Mouse (Mus musculus) hindbrain, embryonic 12.5 days (tissue): ENCODE results near the gene Fam240a. TPM values are rescaled to one million over a fixed set of nuclear protein-coding genes. Genes with fewer than 3 reads are reported as not detected.

Experiments used
- ATAC-seq: fragments of 200-750 bp; cut with Nextera tagmentation; 2 replicates; pipeline ENCODE4 v1.8.0; 2017; ENCODE audit warnings: moderate TSS enrichment; ENCODE audit not compliant: low FRiP score
- H3K27ac ChIP-seq: fragments of 300-500 bp; sonication (generic); 2 replicates; pipeline ENCODE4 v1.5.1; 2016; ENCODE audit warnings: mild to moderate bottlenecking
- H3K27me3 ChIP-seq: fragments of 300-500 bp; sonication (generic); 2 replicates; pipeline ENCODE4 v1.6.1; 2016; ENCODE audit warnings: mild to moderate bottlenecking
- H3K36me3 ChIP-seq: fragments of 300-500 bp; sonication (generic); 2 replicates; pipeline ENCODE4 v1.6.1; 2016; ENCODE audit warnings: mild to moderate bottlenecking
- H3K4me1 ChIP-seq: fragments of 300-500 bp; sonication (generic); 2 replicates; pipeline ENCODE4 v1.6.1; 2016
- H3K4me2 ChIP-seq: fragments of 300-500 bp; sonication (generic); replicated peaks from 2 replicates; pipeline ENCODE4 v1.6.1; 2016; ENCODE audit warnings: mild to moderate bottlenecking
- H3K4me3 ChIP-seq: fragments of 300-500 bp; sonication (generic); 2 replicates; pipeline ENCODE4 v1.5.1; 2016; ENCODE audit warnings: mild to moderate bottlenecking
- H3K9ac ChIP-seq: fragments of 300-500 bp; sonication (generic); 2 replicates; pipeline ENCODE4 v1.6.1; 2016; ENCODE audit warnings: mild to moderate bottlenecking, moderate library complexity
- H3K9me3 ChIP-seq: fragments of 300-500 bp; sonication (generic); replicated peaks from 2 replicates; pipeline ENCODE4 v1.6.1; 2016; ENCODE audit warnings: mild to moderate bottlenecking
- WGBS: fragments of 180-500 bp; shearing (Covaris S2); methylation state at CpG from one replicate; pipeline ENCODE4 v1.1.7; 2016; 5-methylcytosine and 5-hydroxymethylcytosine counted together
- polyA plus RNA-seq: library from polyadenylated mRNA; unstranded; fragments of >200 nt; fragmentation: Nextera tagmentation; extraction: Ambion mirVana; gene quantifications from 2 replicates; pipeline ENCODE4 v1.2.1, GENCODE M21; 2016

The Fam240a gene
- polyA plus RNA-seq, result not detected in 2 replicates

DNA sequence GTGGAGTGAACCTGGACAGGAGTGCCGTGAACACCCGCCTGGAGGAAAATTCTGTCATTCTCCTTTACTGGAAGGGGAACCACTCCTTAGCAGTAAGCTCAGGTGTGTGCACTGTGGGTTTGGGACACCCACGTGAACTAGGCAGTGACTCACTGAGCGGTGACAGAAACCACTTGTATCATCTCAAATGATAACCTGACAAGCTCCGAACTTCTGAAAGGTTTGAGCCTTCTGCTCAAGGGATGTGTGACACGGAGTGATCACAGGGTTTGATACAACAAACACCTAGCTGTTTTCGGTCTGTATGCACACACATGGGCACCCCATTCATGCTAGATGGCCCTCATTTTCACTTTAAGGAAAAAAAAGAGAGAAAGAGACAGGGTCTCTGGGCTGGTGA is at the start of gene Fam240a:
Fam240a (minus strand) TSS at position 76 of the 400 bp plus-strand sequence.
- Histone ChIP-seq H3K4me1 (0 out of 2 replicates have a peak, but pooled peaks cover 5% of the 10 kb centered on the region), H3K4me3 (no peak within 1 kb of the TSS), H3K27me3 (peaks cover 4% of the 10 kb centered on the region; the same call in 1 of the 2 replicates), H3K9ac (no peak within 1 kb of the TSS), H3K36me3 (no peaks in the 10 kb centered on the region), H3K27ac (no peak within 1 kb of the TSS), H3K4me2 (no peak within 1 kb of the TSS), H3K9me3 (no peaks in the 10 kb centered on the region)
- ATAC-seq, result no peak
- 88% methylated on average over 7 of the region's 7 CpGs for WGBS

DNA sequence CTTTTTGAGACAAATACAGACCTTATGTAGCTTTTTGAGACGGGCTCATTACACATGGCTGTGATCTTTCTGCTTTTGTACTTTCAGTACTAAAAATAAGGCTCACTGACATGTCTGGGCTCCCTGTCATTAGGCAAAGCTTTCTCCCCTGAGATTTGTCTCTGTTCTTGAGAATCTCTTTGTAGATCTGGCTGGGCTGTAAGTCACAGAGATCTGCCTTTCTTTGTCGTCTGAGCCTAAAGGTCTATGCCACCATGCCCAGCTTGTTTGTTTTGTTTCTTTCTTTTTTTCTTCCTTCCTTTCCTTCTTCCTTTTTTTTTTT is 49.2 kb upstream of the Fam240a start:
- no peak for ATAC-seq
- H3K4me3 ChIP-seq, result no peak overlapping the region
- no peak overlapping the region for H3K27ac ChIP-seq
- 79% methylated on average over 2 of the region's 2 CpGs for WGBS
- H3K9me3 ChIP-seq, result no peaks in the 10 kb centered on the region; the same call in 1 of the 2 replicates
- no peaks in the 10 kb centered on the region for H3K36me3 ChIP-seq
- H3K27me3 ChIP-seq, result no peaks in the 10 kb centered on the region
- no peak overlapping the region for H3K4me2 ChIP-seq
- H3K9ac ChIP-seq, result no peak overlapping the region
- H3K4me1 ChIP-seq, result no peaks in the 10 kb centered on the region

DNA sequence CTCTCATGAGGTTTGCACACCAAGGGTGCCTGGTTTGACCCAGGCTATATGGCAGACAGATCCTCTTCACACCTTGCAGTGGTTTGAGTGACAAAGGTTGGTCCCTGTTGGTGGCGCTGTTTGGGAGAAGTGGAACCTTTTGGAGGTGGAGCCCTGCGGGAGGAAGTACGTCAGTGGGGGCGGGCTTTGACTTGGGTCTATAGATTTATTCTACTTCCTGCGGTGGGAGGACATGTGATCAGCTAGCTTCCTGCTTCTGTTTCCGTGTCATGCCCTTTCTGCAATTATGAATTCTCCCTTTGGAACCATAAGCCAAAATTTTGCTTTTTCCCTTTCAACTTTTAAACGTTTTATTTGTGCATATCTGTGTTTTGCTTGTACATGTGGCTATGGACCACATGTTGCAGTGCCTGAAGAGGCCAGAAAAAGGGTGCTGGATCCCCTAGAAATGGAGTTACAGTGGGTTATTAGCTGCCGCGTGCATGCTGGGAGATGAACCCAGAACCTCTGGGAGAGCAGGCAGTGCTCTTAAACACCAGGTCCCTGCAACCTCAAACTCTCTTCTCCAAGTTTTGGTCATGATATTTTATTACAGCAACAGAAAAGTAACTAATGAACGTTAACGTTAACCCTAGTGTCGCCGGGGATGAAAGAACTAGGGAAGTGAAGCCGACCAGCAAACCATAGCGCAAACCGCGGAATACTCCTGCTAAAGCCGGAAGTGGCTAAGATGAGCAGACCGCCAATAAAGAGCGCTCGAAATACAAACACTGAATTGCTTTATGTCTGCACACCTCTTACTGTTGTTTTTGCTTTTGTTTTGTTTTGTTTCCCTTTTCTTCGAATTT is 48.6 kb upstream of the Fam240a start:
- WGBS, result 91% methylated on average over 22 of the region's 22 CpGs
- H3K4me2 ChIP-seq, result no peak overlapping the region
- no peak overlapping the region for H3K9ac ChIP-seq
- H3K4me3 ChIP-seq, result no peak overlapping the region
- H3K27me3 ChIP-seq, result no peaks in the 10 kb centered on the region
- ATAC-seq, result no peak
- H3K27ac ChIP-seq, result no peak overlapping the region
- no peaks in the 10 kb centered on the region for H3K4me1 ChIP-seq
- no peaks in the 10 kb centered on the region for H3K36me3 ChIP-seq
- no peaks in the 10 kb centered on the region; the same call in 1 of the 2 replicates for H3K9me3 ChIP-seq

DNA sequence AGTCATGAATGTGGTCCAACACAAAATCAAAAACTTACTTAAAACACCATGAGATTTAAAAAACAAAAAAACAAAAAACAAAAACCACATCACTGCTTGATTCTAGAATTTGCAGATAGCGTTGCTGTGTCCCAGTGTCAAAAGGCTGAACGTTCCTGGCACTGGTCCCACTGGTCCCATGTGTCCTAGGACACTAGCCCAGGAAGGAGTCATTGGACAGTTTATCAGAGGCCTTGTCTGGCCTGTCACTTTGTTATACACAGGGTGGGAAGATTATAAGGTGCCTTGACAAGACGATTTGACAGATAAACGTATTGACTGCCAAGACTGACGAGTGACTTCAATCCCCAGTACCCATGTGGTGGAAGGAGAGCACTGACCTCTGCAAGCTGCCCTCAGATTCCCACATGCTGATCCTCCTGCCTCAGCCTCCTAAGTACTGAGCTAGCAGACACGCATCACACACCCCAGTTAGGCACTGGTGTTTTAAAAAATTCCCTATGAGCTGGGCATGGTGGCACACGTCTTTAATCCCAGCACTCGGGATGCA is 47.0 kb upstream of the Fam240a start:
- no peak for ATAC-seq
- whole genome bisulfite sequencing, result 89% methylated on average over 8 of the region's 8 CpGs
- H3K36me3 ChIP-seq, result no peaks in the 10 kb centered on the region
- H3K4me2 ChIP-seq, result no peak overlapping the region
- no peaks in the 10 kb centered on the region for H3K27me3 ChIP-seq
- no peaks in the 10 kb centered on the region for H3K4me1 ChIP-seq
- no peak overlapping the region for H3K4me3 ChIP-seq
- H3K9me3 ChIP-seq, result no peaks in the 10 kb centered on the region
- no peak overlapping the region for H3K27ac ChIP-seq
- no peak overlapping the region for H3K9ac ChIP-seq

DNA sequence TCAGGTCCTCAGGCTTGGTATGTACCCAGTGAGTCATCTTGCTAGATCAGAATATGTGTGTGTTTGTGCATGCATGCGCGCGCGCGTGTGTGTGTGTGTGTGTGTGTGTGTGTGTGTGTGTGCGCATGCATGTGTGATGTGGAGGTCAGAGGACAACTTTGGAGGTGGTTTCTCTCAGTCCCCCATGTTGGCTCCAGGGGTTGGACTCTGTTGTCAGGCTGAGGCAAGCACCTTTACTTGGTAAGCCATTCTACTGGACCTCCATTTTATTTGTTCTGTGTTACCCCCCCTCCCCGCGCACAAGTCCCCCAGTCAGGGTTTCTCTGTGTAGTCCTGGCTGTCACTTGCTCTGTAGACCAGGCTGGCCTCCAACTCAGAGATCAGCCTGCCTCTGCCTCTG is 44.7 kb upstream of the Fam240a start:
- H3K27me3 ChIP-seq, result no peaks in the 10 kb centered on the region
- H3K4me2 ChIP-seq, result no peak overlapping the region
- H3K4me3 ChIP-seq, result no peak overlapping the region
- no peaks in the 10 kb centered on the region for H3K4me1 ChIP-seq
- no peaks in the 10 kb centered on the region for H3K36me3 ChIP-seq
- ATAC-seq, result no peak
- H3K27ac ChIP-seq, result no peak overlapping the region
- no peaks in the 10 kb centered on the region for H3K9me3 ChIP-seq
- no peak overlapping the region for H3K9ac ChIP-seq
- 93% methylated on average over 8 of the region's 8 CpGs for WGBS

DNA sequence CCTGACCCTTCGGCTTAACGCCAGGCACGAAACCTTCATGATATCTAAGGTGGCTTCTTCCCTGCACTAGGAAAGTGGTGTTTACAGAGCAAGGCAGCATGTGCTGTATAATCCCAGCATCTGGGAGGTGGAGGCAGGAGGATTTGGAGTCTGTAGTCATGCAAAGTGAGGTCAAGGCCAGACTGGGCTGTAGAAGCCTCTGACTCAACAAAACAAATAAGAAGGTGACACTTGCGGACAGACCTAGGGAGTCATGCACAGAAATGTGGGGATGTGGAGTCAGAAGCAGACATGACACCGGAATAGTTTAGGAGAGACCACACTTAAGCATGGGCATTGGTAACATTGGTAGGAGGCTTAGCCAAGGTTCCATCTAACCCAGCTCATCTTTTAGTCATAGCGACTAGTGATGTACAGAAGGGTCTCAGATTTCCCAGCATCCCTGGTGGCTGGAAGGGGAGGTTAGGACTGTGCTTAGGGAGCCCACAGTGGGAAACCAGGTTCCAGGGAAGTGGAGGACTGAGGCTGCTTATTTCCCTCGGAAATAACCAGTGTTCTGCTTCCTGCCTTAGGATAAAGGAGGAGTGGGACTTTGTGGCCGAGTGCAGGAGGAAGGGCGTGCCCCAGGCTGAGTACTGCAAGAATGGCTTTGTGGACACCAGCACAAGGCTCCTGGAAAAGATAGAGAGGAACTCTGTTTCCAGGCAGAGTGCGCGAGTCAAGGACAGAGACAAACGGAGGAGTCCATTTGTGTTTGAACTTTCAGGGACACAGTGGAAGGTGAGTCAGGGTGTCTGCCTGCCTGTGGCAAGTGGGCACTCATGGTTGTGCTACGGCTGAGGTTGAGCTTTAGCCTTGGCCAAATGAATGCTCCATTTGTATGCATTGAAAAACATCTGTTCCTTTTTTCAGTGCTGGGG is 43.8 kb upstream of the Fam240a start:
- Histone ChIP-seq H3K4me1 (no peaks in the 10 kb centered on the region), H3K27me3 (0 out of 2 replicates have a peak, but pooled peaks cover 7% of the 10 kb centered on the region), H3K9ac (no peak overlapping the region), H3K9me3 (no peaks in the 10 kb centered on the region), H3K36me3 (no peaks in the 10 kb centered on the region), H3K4me2 (no peak overlapping the region), H3K27ac (no peak overlapping the region), H3K4me3 (no peak overlapping the region)
- ATAC-seq, result no peak
- 85% methylated on average over 13 of the region's 13 CpGs for WGBS

DNA sequence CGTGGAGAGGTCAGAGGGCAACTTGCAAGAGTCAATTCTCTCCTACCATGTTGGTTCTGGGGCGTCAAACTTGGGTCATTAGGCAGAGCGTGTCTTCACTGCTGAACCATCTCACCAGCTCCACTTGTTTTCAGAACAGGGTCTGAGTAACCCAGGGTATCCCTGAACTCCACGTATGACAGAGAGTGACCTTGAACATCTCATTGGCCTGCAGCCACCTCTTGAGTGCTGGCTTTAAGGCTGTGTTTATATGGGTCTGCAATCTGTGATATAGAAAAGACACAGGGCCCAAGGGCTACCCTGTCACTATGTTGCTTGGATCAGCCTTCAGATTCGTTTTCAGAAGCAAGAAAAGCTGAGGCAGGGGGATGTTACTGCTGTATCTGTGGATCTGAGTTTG is 43.0 kb upstream of the Fam240a start:
- 85% methylated on average over 5 of the region's 5 CpGs for WGBS
- ATAC-seq, result no peak
- peaks cover 13% of the 10 kb centered on the region; the same call in 1 of the 2 replicates for H3K27me3 ChIP-seq

DNA sequence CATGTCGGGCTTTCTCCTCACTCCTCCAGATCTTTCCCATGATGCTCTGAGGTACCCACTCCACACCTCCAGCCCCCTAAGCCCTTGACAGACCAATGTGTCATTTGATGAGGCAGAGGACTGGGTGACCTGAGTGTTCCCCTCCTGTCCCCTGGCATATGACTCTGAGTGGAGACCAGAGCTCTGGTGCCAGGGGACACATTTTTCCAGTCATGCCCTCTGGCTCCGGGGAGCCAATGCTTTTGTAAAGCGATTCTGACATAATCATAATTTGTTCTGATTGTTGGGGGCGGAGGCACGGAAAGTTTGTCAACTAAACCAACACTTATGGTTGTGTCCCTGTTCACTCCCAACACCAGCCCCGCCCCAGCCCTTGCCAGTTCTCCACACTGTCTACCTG is 39.3 kb upstream of the Fam240a start:
- 82% methylated on average over 6 of the region's 6 CpGs for WGBS
- no peak for ATAC-seq
- peaks cover 34% of the 10 kb centered on the region for H3K27me3 ChIP-seq

More for the DNA sequence above, 43.0 kb upstream of the Fam240a start:
- Histone ChIP-seq H3K9me3 (no peaks in the 10 kb centered on the region), H3K27ac (no peak overlapping the region), H3K9ac (no peak overlapping the region), H3K4me3 (no peak overlapping the region), H3K36me3 (no peaks in the 10 kb centered on the region), H3K4me1 (no peaks in the 10 kb centered on the region), H3K4me2 (no peak overlapping the region)

DNA sequence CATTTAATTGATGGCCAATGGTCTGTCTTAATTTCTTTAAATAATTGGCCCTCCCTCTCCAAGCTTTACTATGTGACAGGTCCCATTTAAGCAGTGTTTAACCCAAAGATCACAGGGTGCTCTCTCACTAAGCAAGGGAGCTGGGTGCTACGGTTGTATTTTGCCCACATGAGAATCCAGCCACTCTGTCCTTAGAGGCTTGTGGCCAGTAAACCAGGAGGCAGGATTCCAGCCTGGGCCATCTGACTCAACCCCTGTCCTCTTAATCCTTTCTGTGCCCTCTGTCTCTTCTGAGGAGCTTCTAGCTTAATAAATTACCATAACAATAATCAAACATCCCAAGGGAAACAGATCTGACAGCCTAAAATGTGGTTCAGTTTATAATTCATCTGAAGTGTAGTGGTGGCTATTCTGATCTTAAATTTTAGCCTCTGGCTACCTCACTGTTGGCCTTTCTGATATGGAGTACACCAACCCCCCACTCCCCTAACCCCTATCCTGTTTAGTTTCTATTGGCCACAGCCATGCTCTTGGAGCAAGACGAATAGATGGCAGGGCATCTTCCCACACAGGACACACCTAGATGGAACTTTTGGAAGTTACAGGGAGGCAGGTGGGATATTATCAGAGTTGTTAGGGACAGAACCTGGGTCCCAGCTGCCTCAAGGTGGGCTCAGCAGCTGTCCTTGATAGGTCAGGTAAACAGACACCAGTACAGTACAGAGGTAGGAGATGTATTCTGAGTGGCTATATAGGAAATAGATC is 38.2 kb upstream of the Fam240a start:
- H3K4me2 ChIP-seq, result no peak overlapping the region

More for the DNA sequence above, 39.3 kb upstream of the Fam240a start:
- Histone ChIP-seq H3K9me3 (no peaks in the 10 kb centered on the region), H3K36me3 (no peaks in the 10 kb centered on the region), H3K27ac (no peak overlapping the region), H3K4me2 (no peak overlapping the region), H3K4me1 (0 out of 2 replicates have a peak, but pooled peaks cover 2% of the 10 kb centered on the region), H3K4me3 (no peak overlapping the region), H3K9ac (no peak overlapping the region)

DNA sequence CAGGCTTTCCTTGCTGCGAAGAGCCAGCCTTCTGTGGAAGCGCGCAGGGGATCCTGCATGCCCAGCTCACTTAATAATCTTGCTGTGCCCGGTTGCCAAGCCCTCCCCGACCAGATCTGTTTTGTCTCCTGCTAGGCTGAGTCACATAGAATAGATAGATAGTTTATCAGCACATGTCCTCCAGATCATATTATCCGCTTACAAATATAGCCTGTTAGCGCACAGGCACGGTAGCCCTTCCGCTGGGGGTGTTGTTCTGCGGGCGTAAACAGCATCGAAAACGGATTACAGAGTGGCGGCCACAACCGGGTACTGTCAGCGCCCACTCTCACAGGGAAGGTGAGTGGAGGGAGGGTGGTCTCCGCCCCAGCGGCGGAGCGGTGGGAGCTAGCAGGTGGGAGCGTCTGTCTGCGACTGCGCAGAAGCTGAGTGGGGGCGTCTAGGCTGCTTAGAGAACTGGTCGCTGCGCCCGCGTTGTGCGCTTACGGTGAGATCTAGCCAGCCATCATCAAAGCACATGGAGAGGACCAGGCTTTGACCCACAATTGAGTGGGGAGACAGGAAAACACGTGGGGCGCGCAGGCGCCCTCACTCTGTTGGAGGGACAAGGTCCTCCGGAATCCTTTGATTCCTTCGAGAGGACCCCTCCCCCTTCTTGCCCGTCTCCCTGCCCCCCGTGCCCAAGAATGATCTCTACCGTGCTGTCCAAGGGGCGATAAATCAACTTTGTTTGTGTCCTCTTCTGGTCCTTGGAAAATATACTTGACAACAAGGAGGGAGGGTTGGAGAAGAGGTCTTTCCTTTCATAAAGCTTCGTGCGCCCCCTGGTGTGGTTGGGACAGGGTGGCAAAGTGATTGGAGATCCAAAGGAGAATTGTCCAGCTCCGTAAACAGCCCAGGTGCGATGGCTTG is 37.1 kb upstream of the Fam240a start:
- peak overlapping the region; percentile 95 for H3K4me2 ChIP-seq
- peak; percentile 71 for ATAC-seq
- WGBS, result 1% methylated on average over 44 of the region's 44 CpGs
- no peak overlapping the region for H3K27ac ChIP-seq
- H3K27me3 ChIP-seq, result peaks cover 34% of the 10 kb centered on the region
- 0 out of 2 replicates have a peak, but pooled peaks cover 2% of the 10 kb centered on the region for H3K4me1 ChIP-seq
- no peaks in the 10 kb centered on the region for H3K36me3 ChIP-seq
- H3K4me3 ChIP-seq, result peak overlapping the region; percentile 50
- H3K9me3 ChIP-seq, result no peaks in the 10 kb centered on the region; the same call in 1 of the 2 replicates
- H3K9ac ChIP-seq, result peak overlapping the region; percentile 46

More for the DNA sequence above, 38.2 kb upstream of the Fam240a start:
- H3K4me1 ChIP-seq, result 0 out of 2 replicates have a peak, but pooled peaks cover 2% of the 10 kb centered on the region
- WGBS, result 53% methylated on average over 2 of the region's 2 CpGs
- H3K27me3 ChIP-seq, result peaks cover 34% of the 10 kb centered on the region
- H3K36me3 ChIP-seq, result no peaks in the 10 kb centered on the region
- no peaks in the 10 kb centered on the region; the same call in 1 of the 2 replicates for H3K9me3 ChIP-seq
- no peak overlapping the region for H3K27ac ChIP-seq
- H3K9ac ChIP-seq, result no peak overlapping the region
- no peak for ATAC-seq
- no peak overlapping the region for H3K4me3 ChIP-seq
